Mouse (Mus musculus) forebrain, embryonic 12.5 days (tissue): ENCODE data around the gene Wdr60. TPM values are rescaled to one million over a fixed set of nuclear protein-coding genes. Genes with fewer than 3 reads are reported as not detected.
A peak's percentile ranks its signal among the peaks of the same experiment; 100 is the strongest.

Experiments
- ATAC-seq: fragments of 200-750 bp; cut with Nextera tagmentation; 2 replicates; pipeline ENCODE4 v1.8.0; 2017; ENCODE audit warnings: moderate TSS enrichment; ENCODE audit not compliant: low FRiP score
- H3K27ac ChIP-seq: fragments of 300-500 bp; sonication (generic); 2 replicates; pipeline ENCODE4 v1.5.1; 2016; ENCODE audit warnings: mild to moderate bottlenecking
- H3K27me3 ChIP-seq: fragments of 300-500 bp; sonication (generic); 2 replicates; pipeline ENCODE4 v1.6.1; 2016; ENCODE audit warnings: mild to moderate bottlenecking
- H3K36me3 ChIP-seq: fragments of 300-500 bp; sonication (generic); replicated peaks from 2 replicates; pipeline ENCODE4 v1.6.1; 2016; ENCODE audit warnings: mild to moderate bottlenecking
- H3K4me1 ChIP-seq: fragments of 300-500 bp; sonication (generic); 2 replicates; pipeline ENCODE4 v1.6.1; 2016
- H3K4me2 ChIP-seq: fragments of 300-500 bp; sonication (generic); 2 replicates; pipeline ENCODE4 v1.6.1; 2016; ENCODE audit warnings: mild to moderate bottlenecking, moderate library complexity
- H3K4me3 ChIP-seq: fragments of 300-500 bp; sonication (generic); replicated peaks from 2 replicates; pipeline ENCODE4 v1.5.1; 2016; ENCODE audit warnings: mild to moderate bottlenecking
- H3K9ac ChIP-seq: fragments of 300-500 bp; sonication (generic); 2 replicates; pipeline ENCODE4 v1.6.1; 2016; ENCODE audit warnings: mild to moderate bottlenecking
- H3K9me3 ChIP-seq: fragments of 300-500 bp; sonication (generic); 2 replicates; pipeline ENCODE4 v1.6.1; 2016
- WGBS: fragments of 180-500 bp; shearing (Covaris S2); methylation state at CpG from one replicate; pipeline ENCODE4 v1.1.7; 2016; 5-methylcytosine and 5-hydroxymethylcytosine counted together
- polyA plus RNA-seq: library from polyadenylated mRNA; unstranded; fragments of >200 nt; fragmentation: Nextera tagmentation; extraction: Ambion mirVana; gene quantifications from 2 replicates; pipeline ENCODE4 v1.2.1, GENCODE M21; 2016

Wdr60 gene
- polyA plus RNA-seq, 1 experiment from 2014 or later = 21.7 TPM

DNA sequence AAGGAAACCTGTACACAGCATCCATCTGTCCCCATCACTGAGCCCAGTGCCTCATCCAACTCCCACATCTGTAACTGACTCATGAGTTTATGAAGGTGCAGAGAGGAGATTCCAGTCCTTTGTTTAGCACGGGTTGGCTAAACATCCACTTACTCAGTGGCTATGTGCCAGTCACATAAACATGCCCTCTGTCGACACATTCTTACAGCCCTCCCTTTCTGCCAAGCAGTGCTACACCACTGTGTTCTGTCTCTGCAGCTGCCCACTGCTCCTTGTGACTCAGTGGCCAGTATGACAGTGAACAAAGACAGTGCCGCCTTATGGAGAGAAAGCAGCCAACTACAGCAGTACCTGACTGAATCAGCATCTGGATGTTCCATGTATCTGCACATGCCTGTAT lies 57.1 kb downstream of the Wdr60 start:
- no peak for ATAC-seq
- Histone ChIP-seq H3K27me3 (no peaks in the 10 kb centered on the region), H3K4me2 (no peak overlapping the region), H3K9ac (no peak overlapping the region), H3K4me3 (no peak overlapping the region), H3K36me3 (peaks cover 9% of the 10 kb centered on the region), H3K9me3 (0 out of 2 replicates have a peak, but pooled peaks cover 6% of the 10 kb centered on the region), H3K27ac (no peak overlapping the region), H3K4me1 (peaks cover 2% of the 10 kb centered on the region; the same call in 1 of the 2 replicates)
- WGBS = 82% methylated on average over 3 of the region's 3 CpGs

- Histone ChIP-seq H3K36me3 (no peaks in the 10 kb centered on the region), H3K4me3 (no peak overlapping the region), H3K4me2 (no peak overlapping the region), H3K27ac (no peak overlapping the region), H3K9me3 (no peaks in the 10 kb centered on the region), H3K9ac (no peak overlapping the region), H3K27me3 (no peaks in the 10 kb centered on the region), H3K4me1 (peaks cover 2% of the 10 kb centered on the region; the same call in 1 of the 2 replicates)
- peak; percentile 70 for ATAC-seq
- WGBS = 31% methylated on average over 9 of the region's 9 CpGs
Observed at GRCm38 (mm10) chr12:116202176-116202981, 60.4 kb downstream of the Wdr60 start.

GRCm38 (mm10) chr12:116198791-116199190 lies 64.0 kb downstream of the Wdr60 start:
- WGBS = 87% methylated on average over 6 of the region's 6 CpGs
- no peaks in the 10 kb centered on the region for H3K9me3 ChIP-seq
- no peak overlapping the region for H3K27ac ChIP-seq
- H3K4me2 ChIP-seq = no peak overlapping the region
- ATAC-seq = no peak
- no peak overlapping the region for H3K4me3 ChIP-seq
- no peaks in the 10 kb centered on the region for H3K27me3 ChIP-seq
- no peak overlapping the region for H3K9ac ChIP-seq
- H3K4me1 ChIP-seq = peaks cover 6% of the 10 kb centered on the region; the same call in 1 of the 2 replicates
- no peaks in the 10 kb centered on the region for H3K36me3 ChIP-seq

- WGBS = 86% methylated on average over 8 of the region's 8 CpGs
- Histone ChIP-seq H3K36me3 (no peaks in the 10 kb centered on the region), H3K9me3 (no peaks in the 10 kb centered on the region), H3K4me1 (peaks cover 6% of the 10 kb centered on the region; the same call in 1 of the 2 replicates), H3K27me3 (no peaks in the 10 kb centered on the region), H3K4me3 (no peak overlapping the region), H3K4me2 (no peak overlapping the region), H3K9ac (no peak overlapping the region), H3K27ac (no peak overlapping the region)
- ATAC-seq = no peak
Observed at GRCm38 (mm10) chr12:116196221-116196620, 66.6 kb downstream of the Wdr60 start.

GRCm38 (mm10) chr12:116194641-116195040 lies 68.2 kb downstream of the Wdr60 start:
- H3K4me3 ChIP-seq = no peak overlapping the region
- no peak for ATAC-seq
- no peaks in the 10 kb centered on the region for H3K27me3 ChIP-seq
- no peak overlapping the region for H3K4me2 ChIP-seq
- H3K9me3 ChIP-seq = no peaks in the 10 kb centered on the region
- H3K36me3 ChIP-seq = no peaks in the 10 kb centered on the region
- peaks cover 6% of the 10 kb centered on the region; the same call in 1 of the 2 replicates for H3K4me1 ChIP-seq
- no peak overlapping the region for H3K27ac ChIP-seq
- H3K9ac ChIP-seq = no peak overlapping the region

DNA sequence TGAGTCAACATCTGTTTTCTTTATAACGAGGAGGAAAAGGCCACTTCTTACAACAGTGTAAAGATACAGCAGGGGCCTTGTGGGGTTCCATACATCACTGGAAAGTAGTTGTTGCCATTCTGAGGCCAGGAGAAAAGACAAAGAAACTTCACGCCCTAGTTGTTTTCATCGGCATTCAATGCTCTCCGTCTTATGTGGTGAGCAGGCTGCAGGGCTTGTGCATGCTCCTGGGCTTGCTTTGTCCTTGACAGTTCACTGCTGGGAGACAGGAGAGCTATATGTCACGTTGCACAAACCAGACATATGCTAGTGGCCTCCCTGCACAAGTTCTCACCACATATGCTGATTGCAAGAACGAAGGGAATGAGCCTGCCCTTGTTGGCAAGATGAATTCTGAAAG lies 68.9 kb downstream of the Wdr60 start:
- Histone ChIP-seq H3K27me3 (no peaks in the 10 kb centered on the region), H3K9me3 (no peaks in the 10 kb centered on the region), H3K27ac (no peak overlapping the region), H3K9ac (no peak overlapping the region), H3K4me1 (peaks cover 6% of the 10 kb centered on the region; the same call in 1 of the 2 replicates), H3K36me3 (no peaks in the 10 kb centered on the region), H3K4me2 (no peak overlapping the region), H3K4me3 (no peak overlapping the region)
- WGBS = 27% methylated on average over 6 of the region's 6 CpGs
- ATAC-seq = no peak

- Histone ChIP-seq H3K27me3 (no peaks in the 10 kb centered on the region), H3K9me3 (no peaks in the 10 kb centered on the region), H3K27ac (no peak overlapping the region), H3K9ac (no peak overlapping the region), H3K36me3 (no peaks in the 10 kb centered on the region), H3K4me1 (no peaks in the 10 kb centered on the region), H3K4me3 (no peak overlapping the region), H3K4me2 (no peak overlapping the region)
- WGBS = 82% methylated on average over 6 of the region's 6 CpGs
- ATAC-seq = no peak
Observed at GRCm38 (mm10) chr12:116183212-116183935, 79.4 kb downstream of the Wdr60 start.

- Histone ChIP-seq H3K4me1 (no peaks in the 10 kb centered on the region), H3K4me3 (no peak overlapping the region), H3K27ac (no peak overlapping the region), H3K36me3 (no peaks in the 10 kb centered on the region), H3K9ac (no peak overlapping the region), H3K27me3 (no peaks in the 10 kb centered on the region), H3K4me2 (no peak overlapping the region), H3K9me3 (0 out of 2 replicates have a peak, but pooled peaks cover 3% of the 10 kb centered on the region)
- ATAC-seq = no peak
Observed at GRCm38 (mm10) chr12:116182376-116182775, 80.4 kb downstream of the Wdr60 start.

GRCm38 (mm10) chr12:116181436-116182050 lies 81.3 kb downstream of the Wdr60 start:
- Histone ChIP-seq H3K27ac (no peak overlapping the region), H3K27me3 (no peaks in the 10 kb centered on the region), H3K9ac (no peak overlapping the region), H3K9me3 (0 out of 2 replicates have a peak, but pooled peaks cover 3% of the 10 kb centered on the region), H3K36me3 (no peaks in the 10 kb centered on the region), H3K4me1 (no peaks in the 10 kb centered on the region), H3K4me2 (no peak overlapping the region), H3K4me3 (no peak overlapping the region)
- no peak for ATAC-seq
- WGBS = 81% methylated on average over 4 of the region's 4 CpGs

DNA sequence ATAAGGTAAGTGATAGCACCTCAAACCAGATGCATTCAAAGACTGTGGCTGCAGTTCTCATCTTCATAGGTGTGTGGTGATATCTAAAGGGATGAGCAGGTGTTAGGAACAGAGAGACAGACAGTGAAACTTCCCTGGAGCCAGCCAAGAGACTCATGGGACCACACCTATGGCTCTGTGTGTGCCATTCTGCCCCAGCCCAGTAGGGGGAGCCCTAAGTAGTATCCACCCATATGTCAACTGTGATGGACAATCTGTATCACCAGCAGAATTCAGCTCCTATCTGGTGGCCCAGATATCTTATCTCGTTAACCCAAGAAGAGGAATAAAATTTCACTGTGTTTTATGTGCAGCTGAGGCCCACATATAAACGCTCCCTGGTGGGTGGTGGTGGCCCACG lies 85.9 kb downstream of the Wdr60 start:
- Histone ChIP-seq H3K4me3 (no peak overlapping the region), H3K27ac (no peak overlapping the region), H3K9me3 (0 out of 2 replicates have a peak, but pooled peaks cover 3% of the 10 kb centered on the region), H3K4me1 (no peaks in the 10 kb centered on the region), H3K27me3 (no peaks in the 10 kb centered on the region), H3K36me3 (no peaks in the 10 kb centered on the region), H3K9ac (no peak overlapping the region), H3K4me2 (no peak overlapping the region)
- no peak for ATAC-seq
- 89% methylated on average over 3 of the region's 3 CpGs for WGBS

GRCm38 (mm10) chr12:116169666-116170065 lies 93.2 kb downstream of the Wdr60 start:
- no peaks in the 10 kb centered on the region for H3K36me3 ChIP-seq
- no peak overlapping the region for H3K9ac ChIP-seq
- H3K9me3 ChIP-seq = no peaks in the 10 kb centered on the region
- 88% methylated on average over 5 of the region's 5 CpGs for WGBS
- H3K27ac ChIP-seq = no peak overlapping the region
- H3K4me3 ChIP-seq = no peak overlapping the region
- no peaks in the 10 kb centered on the region for H3K4me1 ChIP-seq
- ATAC-seq = no peak
- no peaks in the 10 kb centered on the region for H3K27me3 ChIP-seq
- no peak overlapping the region for H3K4me2 ChIP-seq

GRCm38 (mm10) chr12:116165368-116165767 lies 97.5 kb downstream of the Wdr60 start:
- H3K4me3 ChIP-seq = no peak overlapping the region
- no peak for ATAC-seq
- H3K36me3 ChIP-seq = no peaks in the 10 kb centered on the region
- H3K4me1 ChIP-seq = no peaks in the 10 kb centered on the region
- no peak overlapping the region for H3K9ac ChIP-seq
- no peak overlapping the region for H3K4me2 ChIP-seq
- H3K9me3 ChIP-seq = no peaks in the 10 kb centered on the region
- H3K27me3 ChIP-seq = no peaks in the 10 kb centered on the region
- no peak overlapping the region for H3K27ac ChIP-seq
